Mouse (Mus musculus): ENCODE results near the gene Itga7. TPM values are rescaled to one million over a fixed set of nuclear protein-coding genes. Genes with fewer than 3 reads are reported as not detected.

Itga7 gene
- polyA plus RNA-seq, 1 experiment from 2014 or later, result 4.2 TPM

DNA sequence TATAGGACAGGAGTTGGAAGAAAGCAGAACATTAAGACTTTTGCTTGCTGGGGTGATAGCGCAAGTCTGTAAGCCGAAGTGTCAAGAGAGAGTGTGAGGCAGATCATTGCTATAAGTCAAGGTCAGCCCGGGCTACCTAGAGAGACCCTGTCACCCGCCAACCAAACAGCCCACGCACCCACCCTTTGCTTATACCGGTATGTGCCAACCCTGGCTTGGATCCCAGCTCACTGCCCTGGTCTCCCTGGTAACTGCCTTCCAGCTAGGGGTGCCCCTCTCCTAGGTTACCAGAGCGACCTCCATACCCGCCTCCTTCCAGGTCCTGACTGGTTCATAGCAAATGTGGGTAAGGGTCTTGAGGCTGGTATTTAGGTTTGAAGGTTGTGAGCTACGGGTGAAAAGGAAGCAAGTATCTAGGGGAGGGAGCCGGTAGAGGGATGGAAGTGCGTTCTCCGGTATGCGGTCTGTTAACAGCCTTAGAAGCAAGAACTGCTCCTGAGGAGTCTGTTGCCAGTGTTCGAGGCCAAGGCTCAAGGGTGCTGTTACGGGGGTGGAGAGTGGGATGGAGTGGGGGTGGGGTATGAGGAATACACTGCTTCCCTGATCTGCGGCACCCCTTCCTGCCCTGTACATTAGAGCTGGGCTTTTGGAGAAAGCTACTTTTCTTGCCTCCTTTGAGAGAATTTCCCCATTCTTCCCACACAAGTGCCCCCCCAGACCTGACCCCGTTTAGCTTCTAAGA, 37.5 kb upstream of the Itga7 start:
- H3K4me2 ChIP-seq (ENCODE audit: low read depth), result no peak overlapping the region; the same call in 1 of the 2 replicates
- peaks cover 2% of the 10 kb centered on the region for H3K4me1 ChIP-seq (ENCODE audit: control insufficient read depth, insufficient read depth, low read length)
- 2% methylated on average over 17 of the region's 17 CpGs for WGBS
- no peaks in the 10 kb centered on the region for H3K36me3 ChIP-seq (ENCODE audit: control insufficient read depth, insufficient read depth, low read length)
- no peaks in the 10 kb centered on the region for H3K9me3 ChIP-seq (ENCODE audit: control insufficient read depth, low read length)
- ATAC-seq (ENCODE audit: insufficient read depth, low FRiP score, low TSS enrichment), result no peak
- H3K9ac ChIP-seq (ENCODE audit: low read length), result no peak overlapping the region
- peaks cover 9% of the 10 kb centered on the region for H3K27me3 ChIP-seq (ENCODE audit: control insufficient read depth, insufficient read depth, low read length)
- H3K27ac ChIP-seq (ENCODE audit: low read depth, low read length), result no peak overlapping the region
- H3K4me3 ChIP-seq (ENCODE audit: low read depth, low read length), result no peak overlapping the region
- no peak for DNase-seq (ENCODE audit: low spot score)

GRCm38 (mm10) chr10:128896807-128897206, 36.8 kb upstream of the Itga7 start:
- H3K9ac ChIP-seq (ENCODE audit: low read length), result no peak overlapping the region
- H3K4me2 ChIP-seq (ENCODE audit: low read depth), result no peak overlapping the region
- DNase-seq (ENCODE audit: low spot score), result no peak
- H3K36me3 ChIP-seq (ENCODE audit: control insufficient read depth, insufficient read depth, low read length), result no peaks in the 10 kb centered on the region
- H3K9me3 ChIP-seq (ENCODE audit: control insufficient read depth, low read length), result no peaks in the 10 kb centered on the region
- WGBS, result 63% methylated on average over 1 of the region's 1 CpGs
- H3K27ac ChIP-seq (ENCODE audit: low read depth, low read length), result no peak overlapping the region
- H3K4me1 ChIP-seq (ENCODE audit: control insufficient read depth, insufficient read depth, low read length), result peaks cover 2% of the 10 kb centered on the region
- no peak overlapping the region for H3K4me3 ChIP-seq (ENCODE audit: low read depth, low read length)
- peaks cover 9% of the 10 kb centered on the region for H3K27me3 ChIP-seq (ENCODE audit: control insufficient read depth, insufficient read depth, low read length)
- ATAC-seq (ENCODE audit: insufficient read depth, low FRiP score, low TSS enrichment), result no peak

DNA sequence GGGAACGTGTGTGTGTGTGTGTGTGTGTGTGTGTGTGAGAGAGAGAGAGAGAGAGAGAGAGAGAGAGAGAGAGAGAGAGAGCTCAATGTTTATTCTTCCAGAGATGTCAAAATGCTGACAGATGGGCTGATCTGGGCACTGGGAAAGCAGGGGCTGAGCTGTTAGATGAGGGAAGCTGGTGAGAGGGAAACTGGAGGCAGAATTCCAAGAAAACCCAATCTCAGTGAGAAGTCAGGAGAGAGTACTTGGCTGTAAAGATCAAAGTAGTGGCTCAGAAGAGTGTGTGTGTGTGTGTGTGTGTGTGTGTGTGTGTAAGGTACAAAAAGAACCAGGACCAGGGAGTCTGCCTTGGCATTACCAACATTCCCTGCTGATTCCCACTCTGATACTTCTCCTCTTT, 36.1 kb upstream of the Itga7 start:
- H3K4me3 ChIP-seq (ENCODE audit: low read depth, low read length), result no peak overlapping the region
- DNase-seq (ENCODE audit: low spot score), result no peak
- ATAC-seq (ENCODE audit: insufficient read depth, low FRiP score, low TSS enrichment), result no peak
- peaks cover 9% of the 10 kb centered on the region for H3K27me3 ChIP-seq (ENCODE audit: control insufficient read depth, insufficient read depth, low read length)
- H3K9ac ChIP-seq (ENCODE audit: low read length), result no peak overlapping the region
- no peak overlapping the region for H3K4me2 ChIP-seq (ENCODE audit: low read depth)
- no peaks in the 10 kb centered on the region for H3K36me3 ChIP-seq (ENCODE audit: control insufficient read depth, insufficient read depth, low read length)
- H3K27ac ChIP-seq (ENCODE audit: low read depth, low read length), result no peak overlapping the region
- 44% methylated on average over 1 of the region's 1 CpGs for WGBS
- peaks cover 2% of the 10 kb centered on the region for H3K4me1 ChIP-seq (ENCODE audit: control insufficient read depth, insufficient read depth, low read length)
- no peaks in the 10 kb centered on the region for H3K9me3 ChIP-seq (ENCODE audit: control insufficient read depth, low read length)

GRCm38 (mm10) chr10:128899759-128900490, 33.7 kb upstream of the Itga7 start:
- Histone ChIP-seq H3K27me3 (ENCODE audit: control insufficient read depth, insufficient read depth, low read length) (peaks cover 9% of the 10 kb centered on the region), H3K36me3 (ENCODE audit: control insufficient read depth, insufficient read depth, low read length) (no peaks in the 10 kb centered on the region), H3K4me2 (ENCODE audit: low read depth) (no peak overlapping the region), H3K9me3 (ENCODE audit: control insufficient read depth, low read length) (no peaks in the 10 kb centered on the region), H3K9ac (ENCODE audit: low read length) (no peak overlapping the region), H3K27ac (ENCODE audit: low read depth, low read length) (no peak overlapping the region), H3K4me3 (ENCODE audit: low read depth, low read length) (no peak overlapping the region), H3K4me1 (ENCODE audit: control insufficient read depth, insufficient read depth, low read length) (peaks cover 2% of the 10 kb centered on the region; the same call in 1 of the 2 replicates)
- DNase-seq (ENCODE audit: low spot score), result no peak
- no peak for ATAC-seq (ENCODE audit: insufficient read depth, low FRiP score, low TSS enrichment)
- WGBS, result 80% methylated on average over 6 of the region's 6 CpGs

DNA sequence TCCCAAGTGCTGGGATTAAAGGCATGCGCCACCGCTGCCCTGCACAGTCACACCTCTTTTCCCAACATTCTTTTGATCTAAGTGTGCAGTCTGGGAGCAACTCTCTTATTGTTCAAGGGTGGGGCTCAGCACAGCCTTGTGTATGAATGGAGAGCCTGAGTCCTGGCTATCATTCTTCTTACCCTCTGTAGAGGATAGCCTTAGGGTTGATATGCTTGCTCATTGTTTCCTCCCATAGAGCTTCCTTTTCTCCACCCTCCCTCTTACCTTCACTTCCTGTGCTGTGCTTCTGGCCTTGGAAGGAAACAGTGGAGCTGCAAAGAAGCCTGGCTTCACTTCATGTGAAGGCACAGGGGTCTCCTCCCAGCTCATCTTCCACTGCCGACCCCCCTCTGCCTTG, 32.9 kb upstream of the Itga7 start, which contains the start of gene Cd63:
Gene Cd63 (plus strand): TSS at position 292 of the 400 bp plus-strand sequence.
- peaks cover 7% of the 10 kb centered on the region for H3K27me3 ChIP-seq (ENCODE audit: control insufficient read depth, insufficient read depth, low read length)
- H3K36me3 ChIP-seq (ENCODE audit: control insufficient read depth, insufficient read depth, low read length), result no peaks in the 10 kb centered on the region
- DNase-seq (ENCODE audit: low spot score) (no peak), ATAC-seq (ENCODE audit: insufficient read depth, low FRiP score, low TSS enrichment) (no peak)
- no peak within 1 kb of the TSS for H3K9ac ChIP-seq (ENCODE audit: low read length)
- no peaks in the 10 kb centered on the region for H3K9me3 ChIP-seq (ENCODE audit: control insufficient read depth, low read length)
- no peak within 1 kb of the TSS for H3K27ac ChIP-seq (ENCODE audit: low read depth, low read length)
- 90% methylated on average over 3 of the region's 3 CpGs for WGBS
- H3K4me3 ChIP-seq (ENCODE audit: low read depth, low read length), result no peak within 1 kb of the TSS
- H3K4me2 ChIP-seq (ENCODE audit: low read depth), result no peak within 1 kb of the TSS
- peaks cover 2% of the 10 kb centered on the region; the same call in 1 of the 2 replicates for H3K4me1 ChIP-seq (ENCODE audit: control insufficient read depth, insufficient read depth, low read length)

DNA sequence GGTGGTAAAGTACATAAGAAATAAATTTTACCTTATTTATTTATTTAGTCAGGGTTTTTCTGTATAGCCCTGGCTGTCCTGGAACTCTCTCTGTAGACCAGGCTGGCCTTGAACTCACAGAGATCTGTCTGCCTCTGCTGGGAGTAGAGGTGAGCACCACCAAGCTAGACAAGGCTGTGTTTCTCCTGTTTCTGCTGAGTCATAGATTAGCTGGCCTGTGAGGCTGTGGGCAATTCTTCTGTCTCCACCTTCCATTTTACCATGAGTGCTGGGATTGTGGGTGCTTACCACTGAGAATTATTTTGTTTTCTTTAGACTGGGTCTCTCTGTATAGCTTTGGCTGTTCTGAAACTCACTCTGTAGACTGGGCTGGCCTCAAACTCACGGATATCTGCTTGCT, 32.2 kb upstream of the Itga7 start:
- Histone ChIP-seq H3K9ac (ENCODE audit: low read length) (no peak overlapping the region), H3K27ac (ENCODE audit: low read depth, low read length) (no peak overlapping the region), H3K27me3 (ENCODE audit: control insufficient read depth, insufficient read depth, low read length) (peaks cover 4% of the 10 kb centered on the region), H3K36me3 (ENCODE audit: control insufficient read depth, insufficient read depth, low read length) (no peaks in the 10 kb centered on the region), H3K4me1 (ENCODE audit: control insufficient read depth, insufficient read depth, low read length) (no peaks in the 10 kb centered on the region), H3K4me2 (ENCODE audit: low read depth) (no peak overlapping the region), H3K9me3 (ENCODE audit: control insufficient read depth, low read length) (no peaks in the 10 kb centered on the region), H3K4me3 (ENCODE audit: low read depth, low read length) (no peak overlapping the region)
- WGBS, result 74% methylated on average over 1 of the region's 1 CpGs
- ATAC-seq (ENCODE audit: insufficient read depth, low FRiP score, low TSS enrichment), result no peak
- no peak for DNase-seq (ENCODE audit: low spot score)

DNA sequence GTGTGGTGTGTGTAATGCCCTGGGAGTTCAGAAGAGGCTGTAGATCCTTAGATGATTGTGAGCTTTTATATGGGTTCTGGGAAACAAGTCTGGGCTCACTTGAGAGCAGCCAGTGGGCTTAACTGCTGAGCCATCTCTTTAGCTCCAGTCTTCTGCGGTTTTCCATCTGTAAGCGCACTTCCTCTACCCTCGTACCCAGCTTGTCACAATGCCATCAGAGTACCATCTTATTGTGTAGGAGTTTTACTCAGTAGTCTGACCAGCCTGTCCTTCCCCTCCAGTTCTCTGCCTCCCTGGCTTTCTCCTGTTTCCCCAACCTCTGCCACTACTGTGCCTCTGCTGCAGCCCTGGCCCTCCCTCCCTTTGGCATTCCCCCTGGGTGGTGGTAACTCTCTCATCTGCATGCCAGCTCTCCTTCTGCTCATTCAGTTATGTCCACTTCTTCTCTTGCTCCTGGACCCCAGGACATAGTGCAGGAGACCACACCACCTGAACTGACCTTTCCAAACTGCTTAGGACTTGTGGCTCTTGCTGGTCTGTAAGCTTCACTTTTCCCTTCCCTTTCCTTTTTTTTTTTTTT, 31.1 kb upstream of the Itga7 start:
- no peaks in the 10 kb centered on the region for H3K9me3 ChIP-seq (ENCODE audit: control insufficient read depth, low read length)
- H3K4me1 ChIP-seq (ENCODE audit: control insufficient read depth, insufficient read depth, low read length), result no peaks in the 10 kb centered on the region
- WGBS, result 81% methylated on average over 3 of the region's 3 CpGs
- DNase-seq (ENCODE audit: low spot score) (no peak), ATAC-seq (ENCODE audit: insufficient read depth, low FRiP score, low TSS enrichment) (no peak)
- no peaks in the 10 kb centered on the region for H3K36me3 ChIP-seq (ENCODE audit: control insufficient read depth, insufficient read depth, low read length)
- no peak overlapping the region for H3K4me2 ChIP-seq (ENCODE audit: low read depth)
- H3K27ac ChIP-seq (ENCODE audit: low read depth, low read length), result no peak overlapping the region
- no peak overlapping the region for H3K4me3 ChIP-seq (ENCODE audit: low read depth, low read length)
- H3K9ac ChIP-seq (ENCODE audit: low read length), result no peak overlapping the region
- no peaks in the 10 kb centered on the region for H3K27me3 ChIP-seq (ENCODE audit: control insufficient read depth, insufficient read depth, low read length)

GRCm38 (mm10) chr10:128904812-128905211, 28.8 kb upstream of the Itga7 start:
- WGBS, result 78% methylated on average over 5 of the region's 5 CpGs

More at GRCm38 (mm10) chr10:128904812-128905211, 28.8 kb upstream of the Itga7 start:
- Histone ChIP-seq H3K4me2 (ENCODE audit: low read depth) (no peak overlapping the region), H3K27ac (ENCODE audit: low read depth, low read length) (no peak overlapping the region), H3K27me3 (ENCODE audit: control insufficient read depth, insufficient read depth, low read length) (0 out of 2 replicates have a peak, but pooled peaks cover 2% of the 10 kb centered on the region), H3K4me3 (ENCODE audit: low read depth, low read length) (no peak overlapping the region), H3K36me3 (ENCODE audit: control insufficient read depth, insufficient read depth, low read length) (no peaks in the 10 kb centered on the region), H3K9ac (ENCODE audit: low read length) (no peak overlapping the region), H3K9me3 (ENCODE audit: control insufficient read depth, low read length) (no peaks in the 10 kb centered on the region), H3K4me1 (ENCODE audit: control insufficient read depth, insufficient read depth, low read length) (no peaks in the 10 kb centered on the region)
- no peak for ATAC-seq (ENCODE audit: insufficient read depth, low FRiP score, low TSS enrichment)
- DNase-seq (ENCODE audit: low spot score), result no peak

Measured in neural tube, embryonic 11.5 days (tissue).